Mouse (Mus musculus) neural tube, embryonic 11.5 days (tissue): ENCODE measurements around the gene Spsb4. TPM values are rescaled to one million over a fixed set of nuclear protein-coding genes. Genes with fewer than 3 reads are reported as not detected.

Experiments used
- ATAC-seq: fragments of 200-750 bp; cut with Nextera tagmentation; 2 replicates; pipeline ENCODE4 v1.8.0; 2017; ENCODE audit warnings: moderate number of reproducible peaks, mild to moderate bottlenecking, moderate TSS enrichment, moderate library complexity; ENCODE audit not compliant: insufficient read depth, low FRiP score, low TSS enrichment
- DNase-seq: peaks from one replicate; pipeline ENCODE4 v3.0.0-alpha.2; 2015; ENCODE audit warnings: low spot score
- H3K27ac ChIP-seq: fragments of 300-500 bp; sonication (generic); 2 replicates; pipeline ENCODE4 v1.5.1; 2014; ENCODE audit warnings: low read depth, mild to moderate bottlenecking, low read length
- H3K27me3 ChIP-seq: fragments of 300-500 bp; sonication (generic); 2 replicates; pipeline ENCODE4 v1.6.1; 2014; ENCODE audit warnings: mild to moderate bottlenecking, low read length, mixed read lengths; ENCODE audit not compliant: control insufficient read depth, insufficient read depth
- H3K36me3 ChIP-seq: fragments of 300-500 bp; sonication (generic); 2 replicates; pipeline ENCODE4 v1.6.1; 2014; ENCODE audit warnings: mild to moderate bottlenecking, low read length, moderate library complexity, mixed read lengths; ENCODE audit not compliant: control insufficient read depth, insufficient read depth
- H3K4me1 ChIP-seq: fragments of 300-500 bp; sonication (generic); 2 replicates; pipeline ENCODE4 v1.6.1; 2014; ENCODE audit warnings: low read length, mixed read lengths; ENCODE audit not compliant: control insufficient read depth, insufficient read depth
- H3K4me2 ChIP-seq: fragments of 300-500 bp; sonication (generic); 2 replicates; pipeline ENCODE4 v1.6.1; 2014; ENCODE audit warnings: low read depth, mild to moderate bottlenecking, moderate library complexity
- H3K4me3 ChIP-seq: fragments of 300-500 bp; sonication (generic); 2 replicates; pipeline ENCODE4 v1.5.1; 2014; ENCODE audit warnings: low read depth, low read length
- H3K9ac ChIP-seq: fragments of 300-500 bp; sonication (generic); 2 replicates; pipeline ENCODE4 v1.6.1; 2014; ENCODE audit warnings: mild to moderate bottlenecking, low read length
- H3K9me3 ChIP-seq: fragments of 300-500 bp; sonication (generic); 2 replicates; pipeline ENCODE4 v1.6.1; 2016; ENCODE audit warnings: low read length; ENCODE audit not compliant: control insufficient read depth
- WGBS: fragments of 180-500 bp; shearing (Covaris S2); extraction: QIAGEN DNeasy Blood & Tissue Kit; methylation state at CpG from one replicate; pipeline ENCODE4 v1.1.7; 2014; 5-methylcytosine and 5-hydroxymethylcytosine counted together
- polyA plus RNA-seq: library from polyadenylated mRNA; unstranded; fragments of >200 nt; fragmentation: Nextera tagmentation; extraction: Ambion mirVana; gene quantifications from 2 replicates; pipeline ENCODE4 v1.2.1, GENCODE M21; 2014

Spsb4 gene
- polyA plus RNA-seq, 1 experiment from 2014 or later: 125 TPM

GRCm38 (mm10) chr9:97046240-97046639 lies 27.6 kb upstream of the Spsb4 start:
- no peak overlapping the region for H3K4me2 ChIP-seq
- H3K36me3 ChIP-seq: no peaks in the 10 kb centered on the region
- DNase-seq (no peak), ATAC-seq (no peak)
- peaks cover 3% of the 10 kb centered on the region for H3K4me1 ChIP-seq
- no peaks in the 10 kb centered on the region for H3K9me3 ChIP-seq
- no peak overlapping the region for H3K27ac ChIP-seq
- H3K27me3 ChIP-seq: no peaks in the 10 kb centered on the region
- 92% methylated on average over 4 of the region's 4 CpGs for WGBS
- H3K9ac ChIP-seq: no peak overlapping the region
- no peak overlapping the region for H3K4me3 ChIP-seq

DNA sequence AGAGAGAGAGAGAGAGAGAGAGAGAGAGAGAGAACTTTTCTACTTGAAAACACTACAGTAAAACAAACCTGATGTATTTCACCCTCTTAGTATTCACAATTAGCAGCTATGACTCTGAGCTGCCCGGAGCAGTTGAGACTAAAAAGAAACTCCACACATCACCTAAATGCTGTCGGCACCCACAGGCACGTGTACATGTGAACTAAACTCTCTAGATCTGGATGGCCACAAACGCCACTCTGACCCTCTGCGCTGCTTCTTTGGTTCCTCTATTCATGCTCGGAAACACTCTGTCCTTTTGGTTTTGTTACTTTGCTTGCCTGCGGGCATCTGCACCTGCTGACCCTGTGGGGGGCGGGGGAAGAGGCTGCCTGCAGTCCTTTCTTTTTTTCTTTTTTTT lies 23.0 kb upstream of the Spsb4 start:
- H3K27me3 ChIP-seq: no peaks in the 10 kb centered on the region
- no peak overlapping the region for H3K4me2 ChIP-seq
- 78% methylated on average over 8 of the region's 8 CpGs for WGBS
- no peaks in the 10 kb centered on the region for H3K36me3 ChIP-seq
- no peak overlapping the region for H3K9ac ChIP-seq
- no peaks in the 10 kb centered on the region for H3K9me3 ChIP-seq
- no peak for DNase-seq
- H3K27ac ChIP-seq: no peak overlapping the region
- no peak overlapping the region for H3K4me3 ChIP-seq
- H3K4me1 ChIP-seq: no peaks in the 10 kb centered on the region
- no peak for ATAC-seq

DNA sequence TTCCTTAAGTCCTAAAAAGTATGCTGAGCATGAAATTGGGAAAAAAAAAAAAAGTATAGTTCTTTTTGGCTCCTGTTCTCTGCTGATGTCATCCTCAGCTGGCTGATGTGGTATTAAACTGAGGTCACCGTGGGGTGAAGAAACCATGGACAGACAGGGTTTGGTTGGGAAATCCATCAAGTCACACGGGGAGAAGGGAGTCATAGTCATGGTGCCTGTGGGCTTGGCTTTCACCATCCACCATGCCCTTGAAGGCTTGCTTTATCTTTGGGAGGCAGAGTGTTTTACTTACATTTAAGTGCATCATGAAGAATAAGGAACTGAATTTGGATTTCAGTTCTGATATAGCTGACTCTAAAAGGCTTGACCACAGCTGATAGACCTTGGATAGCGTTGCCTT lies 19.4 kb upstream of the Spsb4 start:
- Histone ChIP-seq H3K4me3 (no peak overlapping the region), H3K27ac (no peak overlapping the region), H3K36me3 (no peaks in the 10 kb centered on the region), H3K9me3 (no peaks in the 10 kb centered on the region), H3K4me1 (no peaks in the 10 kb centered on the region), H3K4me2 (no peak overlapping the region), H3K27me3 (no peaks in the 10 kb centered on the region), H3K9ac (no peak overlapping the region)
- 92% methylated on average over 3 of the region's 3 CpGs for WGBS
- ATAC-seq: no peak
- no peak for DNase-seq

DNA sequence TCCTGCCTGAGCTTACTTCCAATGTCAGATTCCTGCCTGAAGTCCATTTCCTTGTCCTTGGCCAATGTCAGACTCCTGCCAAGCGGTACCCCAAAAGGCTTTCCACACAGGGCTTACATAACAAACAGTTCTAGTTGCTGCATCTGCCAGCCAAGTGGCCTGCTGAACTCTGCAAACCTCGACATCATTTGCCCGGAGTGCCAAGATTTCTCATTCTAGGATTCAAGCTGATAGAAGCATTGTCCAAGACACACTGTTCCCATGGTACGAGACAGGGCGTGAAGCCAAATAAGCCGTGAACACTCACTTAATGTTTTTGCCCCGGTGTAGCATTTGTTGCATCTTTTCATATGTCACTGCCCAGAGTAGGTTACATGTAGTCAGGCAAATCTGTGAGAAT lies 18.0 kb upstream of the Spsb4 start:
- Histone ChIP-seq H3K36me3 (no peaks in the 10 kb centered on the region), H3K9ac (no peak overlapping the region), H3K4me1 (no peaks in the 10 kb centered on the region), H3K9me3 (no peaks in the 10 kb centered on the region), H3K4me2 (no peak overlapping the region), H3K4me3 (no peak overlapping the region), H3K27ac (no peak overlapping the region), H3K27me3 (no peaks in the 10 kb centered on the region)
- WGBS: 89% methylated on average over 7 of the region's 7 CpGs
- ATAC-seq (no peak), DNase-seq (no peak)

- H3K4me2 ChIP-seq: no peak overlapping the region
- no peaks in the 10 kb centered on the region for H3K27me3 ChIP-seq
- H3K27ac ChIP-seq: no peak overlapping the region
- H3K4me1 ChIP-seq: no peaks in the 10 kb centered on the region
- H3K9me3 ChIP-seq: no peaks in the 10 kb centered on the region
- no peak overlapping the region for H3K9ac ChIP-seq
- no peak for ATAC-seq
- no peak for DNase-seq
- H3K36me3 ChIP-seq: no peaks in the 10 kb centered on the region
- WGBS: 74% methylated on average over 12 of the region's 12 CpGs
- H3K4me3 ChIP-seq: no peak overlapping the region
These were observed 8.7 kb upstream of the Spsb4 start for GRCm38 (mm10) chr9:97027361-97027760.

DNA sequence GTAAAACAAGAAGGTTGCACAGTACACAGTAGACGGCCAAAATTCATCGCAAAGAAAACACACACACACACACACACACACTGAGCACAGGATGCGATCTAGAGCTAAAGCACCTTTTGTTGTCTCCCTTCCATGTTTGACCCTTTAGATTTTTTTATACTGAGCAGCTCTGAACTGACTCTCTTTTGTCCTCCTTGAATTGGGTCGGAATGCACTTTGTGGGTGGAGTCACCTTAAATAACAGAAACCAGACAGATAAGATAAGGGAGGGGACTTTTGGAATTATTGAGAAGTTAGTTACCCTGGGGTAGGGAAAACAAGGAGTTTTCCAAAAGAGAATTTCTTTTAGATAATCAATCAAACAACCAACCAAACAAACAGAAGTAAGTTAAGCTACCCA lies 7.4 kb upstream of the Spsb4 start:
- Histone ChIP-seq H3K4me3 (no peak overlapping the region), H3K36me3 (no peaks in the 10 kb centered on the region), H3K4me1 (no peaks in the 10 kb centered on the region), H3K27me3 (no peaks in the 10 kb centered on the region), H3K27ac (no peak overlapping the region), H3K9me3 (no peaks in the 10 kb centered on the region), H3K4me2 (no peak overlapping the region), H3K9ac (no peak overlapping the region)
- WGBS: 89% methylated on average over 4 of the region's 4 CpGs
- DNase-seq (no peak), ATAC-seq (no peak)

GRCm38 (mm10) chr9:97024451-97024850 lies 5.8 kb upstream of the Spsb4 start:
- no peaks in the 10 kb centered on the region for H3K9me3 ChIP-seq
- WGBS: 82% methylated on average over 7 of the region's 7 CpGs
- no peaks in the 10 kb centered on the region for H3K36me3 ChIP-seq
- DNase-seq: no peak
- no peak for ATAC-seq
- H3K27ac ChIP-seq: no peak overlapping the region
- no peaks in the 10 kb centered on the region for H3K27me3 ChIP-seq
- H3K4me3 ChIP-seq: no peak overlapping the region
- H3K4me2 ChIP-seq: no peak overlapping the region
- H3K9ac ChIP-seq: no peak overlapping the region
- H3K4me1 ChIP-seq: no peaks in the 10 kb centered on the region; the same call in 1 of the 2 replicates

DNA sequence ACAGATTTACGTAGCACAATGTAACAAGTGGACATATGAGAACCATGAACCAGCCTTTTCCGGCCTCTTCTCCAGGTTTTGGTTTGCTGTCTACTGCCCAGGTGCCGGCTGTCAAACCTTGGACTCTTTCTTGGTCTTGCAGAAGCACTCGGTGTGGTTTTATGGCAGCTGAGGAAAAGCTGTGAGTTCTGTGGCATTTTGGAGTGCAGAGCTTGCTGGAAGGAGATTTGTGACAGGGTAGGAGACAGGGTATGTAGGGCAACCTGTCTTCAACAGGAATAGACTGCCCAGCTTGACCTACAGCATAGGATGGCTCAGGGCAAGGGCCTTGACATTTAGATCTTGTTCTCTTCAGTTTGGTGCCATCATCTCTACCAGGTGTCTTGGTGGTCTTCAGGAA lies 4.3 kb upstream of the Spsb4 start:
- no peak for ATAC-seq
- Histone ChIP-seq H3K27me3 (no peaks in the 10 kb centered on the region), H3K27ac (no peak overlapping the region), H3K4me2 (no peak overlapping the region), H3K4me1 (no peaks in the 10 kb centered on the region; the same call in 1 of the 2 replicates), H3K9me3 (no peaks in the 10 kb centered on the region), H3K36me3 (no peaks in the 10 kb centered on the region), H3K4me3 (no peak overlapping the region), H3K9ac (no peak overlapping the region)
- DNase-seq: no peak
- 89% methylated on average over 4 of the region's 4 CpGs for WGBS

DNA sequence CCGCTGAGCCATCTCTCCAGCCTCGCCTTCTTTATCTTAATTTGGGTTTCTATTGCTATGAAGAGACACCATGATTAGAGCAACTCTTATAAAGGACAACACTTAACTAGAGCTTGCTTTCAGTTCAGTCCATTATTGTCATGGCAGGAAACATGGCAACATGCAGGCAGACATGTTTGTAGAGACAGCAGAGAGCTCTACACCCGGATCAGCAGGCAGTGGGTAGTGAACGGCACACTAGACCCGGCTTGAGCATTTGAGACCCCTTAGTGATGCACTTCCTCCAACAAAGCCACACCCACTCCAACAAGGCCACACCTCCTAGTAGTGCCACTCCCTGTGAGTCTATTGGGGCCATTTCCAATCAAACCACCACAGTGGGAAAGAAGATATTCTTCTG lies 3.7 kb upstream of the Spsb4 start:
- Histone ChIP-seq H3K9me3 (no peaks in the 10 kb centered on the region), H3K27ac (no peak overlapping the region), H3K4me2 (no peak overlapping the region), H3K9ac (no peak overlapping the region), H3K36me3 (no peaks in the 10 kb centered on the region), H3K4me1 (no peaks in the 10 kb centered on the region; the same call in 1 of the 2 replicates), H3K4me3 (no peak overlapping the region), H3K27me3 (no peaks in the 10 kb centered on the region)
- no peak for ATAC-seq
- no peak for DNase-seq
- 88% methylated on average over 5 of the region's 5 CpGs for WGBS
